Mouse (Mus musculus) liver, embryonic 14.5 days (tissue): ENCODE data around the gene Tubb4a. TPM values are rescaled to one million over a fixed set of nuclear protein-coding genes. Genes with fewer than 3 reads are reported as not detected.

ENCODE experiments used
- ATAC-seq: fragments of 200-750 bp; cut with Nextera tagmentation; 2 replicates; pipeline ENCODE4 v1.8.0; 2017; ENCODE audit warnings: moderate number of reproducible peaks, mild to moderate bottlenecking, moderate library complexity; ENCODE audit not compliant: insufficient read depth
- DNase-seq, 3 experiments: peaks; one replicate each; pipeline ENCODE4 v3.0.0-alpha.2; 2012 to 2013; ENCODE audit warnings: low read depth in 3 of 3, low spot score in 3 of 3
- H3K27ac ChIP-seq: fragments of 300-500 bp; sonication (generic); 2 replicates; pipeline ENCODE4 v1.5.1; 2014; ENCODE audit warnings: moderate library complexity, mild to moderate bottlenecking, control low read depth, inconsistent platforms
- H3K27me3 ChIP-seq: fragments of 300-500 bp; sonication (generic); 2 replicates; pipeline ENCODE4 v1.6.1; 2014; ENCODE audit warnings: mild to moderate bottlenecking, low read length, moderate library complexity; ENCODE audit not compliant: control insufficient read depth, insufficient read depth
- H3K36me3 ChIP-seq: fragments of 300-500 bp; sonication (generic); replicated peaks from 2 replicates; pipeline ENCODE4 v1.6.1; 2014; ENCODE audit warnings: low read depth; ENCODE audit not compliant: control insufficient read depth, insufficient read depth
- H3K4me1 ChIP-seq, 2 experiments: fragments of 200-500 bp in 1 of 2; fragments of 300-500 bp in 1 of 2; sonication (generic) in 1 of 2; replicated peaks; 2 replicates each; pipeline ENCODE4 v1.6.1; 2012 to 2014; ENCODE audit warnings: antibody characterized with exemption in 1 of 2, inconsistent platforms in 1 of 2, low read length in 1 of 2; ENCODE audit not compliant: control insufficient read depth in 2 of 2, insufficient read depth in 2 of 2
- H3K4me2 ChIP-seq: fragments of 300-500 bp; sonication (generic); 2 replicates; pipeline ENCODE4 v1.6.1; 2014; ENCODE audit warnings: low read depth, mild to moderate bottlenecking, control low read depth, moderate library complexity
- H3K4me3 ChIP-seq, 2 experiments: fragments of 200-500 bp in 1 of 2; fragments of 300-500 bp in 1 of 2; sonication (generic) in 1 of 2; 2 replicates each; pipeline ENCODE4 v1.5.1; 2012 to 2014; ENCODE audit warnings: low read depth in 2 of 2, low read length in 2 of 2, mild to moderate bottlenecking in 2 of 2, control low read depth in 1 of 2, inconsistent platforms in 1 of 2, moderate library complexity in 1 of 2; ENCODE audit not compliant: insufficient read depth in 1 of 2
- H3K9ac ChIP-seq: fragments of 300-500 bp; sonication (generic); replicated peaks from 2 replicates; pipeline ENCODE4 v1.6.1; 2014; ENCODE audit warnings: mild to moderate bottlenecking, control low read depth, moderate library complexity
- H3K9me3 ChIP-seq: fragments of 300-500 bp; sonication (generic); 2 replicates; pipeline ENCODE4 v1.6.1; 2016; ENCODE audit warnings: low read length, mixed read lengths; ENCODE audit not compliant: control insufficient read depth
- CTCF ChIP-seq: IDR thresholded peaks from 2 replicates; pipeline ENCODE4 v1.5.1; 2016; ENCODE audit warnings: antibody characterized with exemption, low read depth, control low read depth
- EP300 ChIP-seq: IDR thresholded peaks from 2 replicates; pipeline ENCODE4 v1.6.1; 2016; ENCODE audit warnings: antibody characterized with exemption, low read depth
- WGBS: fragments of 180-500 bp; shearing (Covaris S2); extraction: QIAGEN DNeasy Blood & Tissue Kit; methylation state at CpG from one replicate; pipeline ENCODE4 v1.1.7; 2014; ENCODE audit not compliant: insufficient replicate concordance; 5-methylcytosine and 5-hydroxymethylcytosine counted together
- polyA plus RNA-seq, 2 experiments: library from polyadenylated mRNA; depleted of rRNA in 1 of 2; stranded (reverse) in 1 of 2; unstranded in 1 of 2; fragments of >200 nt; fragmentation: Nextera tagmentation in 1 of 2; extraction: Ambion mirVana in 1 of 2; gene quantifications; 2 replicates each; pipeline versions ENCODE4 v1.2.1 to v1.2.3; 2012 to 2014

The Tubb4a gene
- polyA plus RNA-seq, 2 experiments: 0.14 to 0.22 TPM

GRCm38 (mm10) chr17:57078336-57078735, 9.2 kb downstream of the Tubb4a start, which contains the start of gene Dennd1c:
Gene Dennd1c, minus strand, starts transcription at chr17:57078514.
- Histone ChIP-seq H3K4me3 (peak within 1 kb of the TSS in 1 of 2 experiments; percentile 8; a peak in 1 of 4 replicates), H3K9me3 (no peaks in the 10 kb centered on the region), H3K27ac (no peak within 1 kb of the TSS), H3K36me3 (no peaks in the 10 kb centered on the region), H3K27me3 (no peaks in the 10 kb centered on the region), H3K9ac (no peak within 1 kb of the TSS), H3K4me1 (no peaks in the 10 kb centered on the region; a peak in 1 of 4 replicates), H3K4me2 (peak within 1 kb of the TSS; percentile 26)
- no peak; the same call in 1 of the 2 replicates for ATAC-seq
- no peak for DNase-seq
- no peak for TF ChIP-seq CTCF
- TF ChIP-seq EP300: no peak
- WGBS: 10% methylated on average over 6 of the region's 6 CpGs

- no peak overlapping the region for H3K9ac ChIP-seq
- H3K27ac ChIP-seq: no peak overlapping the region
- no peaks in the 10 kb centered on the region for H3K36me3 ChIP-seq
- no peak for DNase-seq
- TF ChIP-seq EP300 (no peak), CTCF (no peak)
- WGBS: 48% methylated on average over 3 of the region's 3 CpGs
- no peak for ATAC-seq
- no peak overlapping the region for H3K4me3 ChIP-seq
- no peak overlapping the region for H3K4me2 ChIP-seq
- H3K4me1 ChIP-seq: no peaks in the 10 kb centered on the region; a peak in 1 of 4 replicates
- H3K9me3 ChIP-seq: no peaks in the 10 kb centered on the region
- no peaks in the 10 kb centered on the region for H3K27me3 ChIP-seq
Measured at GRCm38 (mm10) chr17:57076916-57077315, 10.7 kb downstream of the Tubb4a start.

GRCm38 (mm10) chr17:57070699-57071098, 16.9 kb downstream of the Tubb4a start:
- DNase-seq: no peak

GRCm38 (mm10) chr17:57070272-57070671, 17.3 kb downstream of the Tubb4a start:
- TF ChIP-seq EP300 (no peak), CTCF (no peak)
- no peak for DNase-seq
- WGBS: 17% methylated on average over 9 of the region's 9 CpGs
- H3K27me3 ChIP-seq: no peaks in the 10 kb centered on the region
- no peak overlapping the region for H3K9ac ChIP-seq
- no peaks in the 10 kb centered on the region for H3K9me3 ChIP-seq
- no peak overlapping the region for H3K4me3 ChIP-seq
- no peak overlapping the region for H3K4me2 ChIP-seq
- no peak for ATAC-seq
- H3K36me3 ChIP-seq: no peaks in the 10 kb centered on the region
- peaks cover 3 to 4% of the 10 kb centered on the region in 2 experiments; a peak in 1 of 4 replicates for H3K4me1 ChIP-seq
- H3K27ac ChIP-seq: no peak overlapping the region

More at GRCm38 (mm10) chr17:57070699-57071098, 16.9 kb downstream of the Tubb4a start:
- Histone ChIP-seq H3K9me3 (no peaks in the 10 kb centered on the region), H3K27ac (no peak overlapping the region), H3K4me3 (no peak overlapping the region), H3K4me1 (peaks cover 3 to 4% of the 10 kb centered on the region in 2 experiments; a peak in 1 of 4 replicates), H3K4me2 (no peak overlapping the region), H3K27me3 (no peaks in the 10 kb centered on the region), H3K9ac (no peak overlapping the region), H3K36me3 (no peaks in the 10 kb centered on the region)
- peak; percentile 31; the same call in 1 of the 2 replicates for ATAC-seq
- TF ChIP-seq CTCF: no peak
- no peak for TF ChIP-seq EP300
- 20% methylated on average over 11 of the region's 11 CpGs for WGBS

GRCm38 (mm10) chr17:57066908-57067307, 20.7 kb downstream of the Tubb4a start:
- no peak overlapping the region for H3K4me2 ChIP-seq
- peaks cover 16% of the 10 kb centered on the region for H3K27me3 ChIP-seq
- H3K9ac ChIP-seq: no peak overlapping the region
- H3K4me1 ChIP-seq: peaks cover 3 to 4% of the 10 kb centered on the region in 2 experiments; a peak in 1 of 4 replicates
- no peaks in the 10 kb centered on the region for H3K36me3 ChIP-seq
- no peak overlapping the region for H3K4me3 ChIP-seq
- ATAC-seq (no peak), DNase-seq (no peak)
- TF ChIP-seq EP300: no peak
- no peak for TF ChIP-seq CTCF
- 21% methylated on average over 5 of the region's 5 CpGs for WGBS
- H3K9me3 ChIP-seq: no peaks in the 10 kb centered on the region
- no peak overlapping the region for H3K27ac ChIP-seq
